Mouse (Mus musculus) intestine, postnatal 0 days (tissue): ENCODE measurements around the gene Mosmo. TPM values are rescaled to one million over a fixed set of nuclear protein-coding genes. Genes with fewer than 3 reads are reported as not detected.

ENCODE experiments used
- ATAC-seq: fragments of 200-750 bp; cut with Nextera tagmentation; 2 replicates; pipeline ENCODE4 v1.8.0; 2017; ENCODE audit warnings: mild to moderate bottlenecking, moderate TSS enrichment, moderate library complexity
- H3K27ac ChIP-seq: fragments of 300-500 bp; sonication (generic); 2 replicates; pipeline ENCODE4 v1.5.1; 2014; ENCODE audit warnings: mild to moderate bottlenecking, low read depth, low read length, moderate library complexity
- H3K27me3 ChIP-seq: fragments of 300-500 bp; sonication (generic); replicated peaks from 2 replicates; pipeline ENCODE4 v1.6.1; 2014; ENCODE audit warnings: low read length, mixed read lengths; ENCODE audit not compliant: control insufficient read depth, insufficient read depth
- H3K36me3 ChIP-seq: fragments of 300-500 bp; sonication (generic); 2 replicates; pipeline ENCODE4 v1.6.1; 2014; ENCODE audit warnings: mild to moderate bottlenecking, moderate library complexity; ENCODE audit not compliant: control insufficient read depth, insufficient read depth
- H3K4me1 ChIP-seq: fragments of 300-500 bp; sonication (generic); replicated peaks from 2 replicates; pipeline ENCODE4 v1.6.1; 2014; ENCODE audit warnings: antibody characterized with exemption, low read length, mixed read lengths; ENCODE audit not compliant: control insufficient read depth, insufficient read depth
- H3K4me2 ChIP-seq: fragments of 300-500 bp; sonication (generic); replicated peaks from 2 replicates; pipeline ENCODE4 v1.6.1; 2014; ENCODE audit warnings: low read depth, mild to moderate bottlenecking, moderate library complexity
- H3K4me3 ChIP-seq: fragments of 300-500 bp; sonication (generic); 2 replicates; pipeline ENCODE4 v1.5.1; 2014; ENCODE audit warnings: low read depth, low read length
- H3K9ac ChIP-seq: fragments of 300-500 bp; sonication (generic); 2 replicates; pipeline ENCODE4 v1.6.1; 2014; ENCODE audit warnings: mild to moderate bottlenecking, low read depth, low read length
- H3K9me3 ChIP-seq: fragments of 300-500 bp; sonication (generic); 2 replicates; pipeline ENCODE4 v1.6.1; 2016; ENCODE audit warnings: mixed run types; ENCODE audit not compliant: control insufficient read depth
- CTCF ChIP-seq: sonication (generic); IDR thresholded peaks from 2 replicates; pipeline ENCODE4 v1.5.1; 2016; ENCODE audit warnings: low read depth, mild to moderate bottlenecking, control low read depth, antibody characterized with exemption, moderate library complexity
- WGBS: fragments of 180-500 bp; shearing (Covaris S2); extraction: QIAGEN DNeasy Blood & Tissue Kit; methylation state at CpG from one replicate; pipeline ENCODE4 v1.1.7; 2014; 5-methylcytosine and 5-hydroxymethylcytosine counted together
- polyA plus RNA-seq: library from polyadenylated mRNA; unstranded; fragments of >200 nt; fragmentation: Nextera tagmentation; extraction: Ambion mirVana; gene quantifications from 2 replicates; pipeline ENCODE4 v1.2.1, GENCODE M21; 2015

Gene Mosmo
- polyA plus RNA-seq, 1 experiment from 2014 or later = 7.4 TPM

DNA sequence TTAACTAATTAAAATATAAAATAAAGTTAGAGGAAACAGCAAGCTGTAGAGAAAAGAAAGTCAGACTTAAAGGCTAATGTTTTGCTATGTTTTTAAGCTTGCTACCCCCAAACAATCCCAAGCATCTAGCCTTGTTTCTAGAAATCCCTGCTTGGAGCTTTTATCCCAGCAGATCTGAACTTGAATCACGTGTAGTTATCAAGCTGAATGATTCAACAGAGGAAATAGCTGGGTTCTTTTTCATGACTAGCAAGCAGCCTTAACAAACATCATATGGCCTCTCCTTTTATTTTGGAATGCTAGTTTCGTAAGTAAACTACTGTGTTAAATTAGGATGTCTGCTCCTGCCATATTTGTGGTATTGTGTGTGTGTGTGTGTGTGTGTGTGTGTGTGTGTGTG lies 39.8 kb downstream of the Mosmo start:
- WGBS = 62% methylated on average over 2 of the region's 2 CpGs
- H3K9me3 ChIP-seq = no peaks in the 10 kb centered on the region
- no peak for TF ChIP-seq CTCF
- ATAC-seq = no peak
- H3K4me2 ChIP-seq = no peak overlapping the region
- no peaks in the 10 kb centered on the region for H3K27me3 ChIP-seq
- no peaks in the 10 kb centered on the region for H3K36me3 ChIP-seq
- no peaks in the 10 kb centered on the region for H3K4me1 ChIP-seq
- no peak overlapping the region for H3K9ac ChIP-seq
- no peak overlapping the region for H3K4me3 ChIP-seq
- no peak overlapping the region for H3K27ac ChIP-seq

DNA sequence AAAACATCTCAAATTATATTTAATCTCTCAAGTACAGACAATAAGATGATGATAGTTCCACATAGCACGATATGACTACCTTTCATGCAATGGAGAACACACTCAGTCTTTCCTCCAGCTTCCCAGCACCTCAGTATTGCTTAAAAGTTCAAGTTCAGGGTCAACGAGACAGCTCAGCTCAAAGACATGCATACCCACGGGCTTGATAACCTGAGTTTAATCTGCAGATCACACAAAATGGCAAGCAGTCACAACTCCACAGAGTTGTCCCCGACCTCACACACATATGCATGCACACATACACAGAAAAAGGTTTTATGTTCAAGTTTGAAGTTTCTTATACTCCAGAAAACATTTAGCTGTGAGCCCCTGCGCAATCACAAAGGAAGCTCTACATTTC lies 43.6 kb downstream of the Mosmo start:
- H3K4me3 ChIP-seq = no peak overlapping the region
- no peak for TF ChIP-seq CTCF
- no peak overlapping the region for H3K4me2 ChIP-seq
- no peak overlapping the region for H3K9ac ChIP-seq
- no peaks in the 10 kb centered on the region for H3K27me3 ChIP-seq
- no peak for ATAC-seq
- H3K36me3 ChIP-seq = no peaks in the 10 kb centered on the region
- H3K4me1 ChIP-seq = no peaks in the 10 kb centered on the region
- H3K27ac ChIP-seq = no peak overlapping the region
- 89% methylated on average over 5 of the region's 5 CpGs for WGBS
- no peaks in the 10 kb centered on the region for H3K9me3 ChIP-seq

DNA sequence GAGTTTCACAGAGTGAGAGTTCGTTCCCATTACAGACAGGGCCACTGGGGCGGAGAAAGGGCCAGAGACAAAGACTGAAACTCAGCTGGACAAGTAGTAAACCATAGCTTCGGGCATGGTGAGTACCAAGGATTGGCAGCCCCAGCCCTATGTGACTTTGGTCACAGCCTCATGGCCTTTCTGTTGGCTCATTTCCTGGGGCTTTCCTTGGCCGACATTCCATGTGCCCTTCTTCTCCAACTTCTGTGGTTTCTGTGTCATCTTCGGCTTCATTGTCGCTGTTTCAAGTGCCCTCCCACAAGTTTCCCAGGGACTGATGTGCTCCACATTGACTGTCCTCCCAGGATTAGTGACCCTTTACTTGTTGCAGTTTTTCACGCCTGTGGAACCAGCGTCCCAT lies 44.0 kb downstream of the Mosmo start:
- Histone ChIP-seq H3K27me3 (no peaks in the 10 kb centered on the region), H3K9me3 (no peaks in the 10 kb centered on the region), H3K4me1 (no peaks in the 10 kb centered on the region), H3K4me3 (no peak overlapping the region), H3K36me3 (no peaks in the 10 kb centered on the region), H3K4me2 (no peak overlapping the region), H3K27ac (no peak overlapping the region; the same call in 1 of the 2 replicates), H3K9ac (no peak overlapping the region)
- WGBS = 90% methylated on average over 8 of the region's 8 CpGs
- no peak for ATAC-seq
- no peak for TF ChIP-seq CTCF

DNA sequence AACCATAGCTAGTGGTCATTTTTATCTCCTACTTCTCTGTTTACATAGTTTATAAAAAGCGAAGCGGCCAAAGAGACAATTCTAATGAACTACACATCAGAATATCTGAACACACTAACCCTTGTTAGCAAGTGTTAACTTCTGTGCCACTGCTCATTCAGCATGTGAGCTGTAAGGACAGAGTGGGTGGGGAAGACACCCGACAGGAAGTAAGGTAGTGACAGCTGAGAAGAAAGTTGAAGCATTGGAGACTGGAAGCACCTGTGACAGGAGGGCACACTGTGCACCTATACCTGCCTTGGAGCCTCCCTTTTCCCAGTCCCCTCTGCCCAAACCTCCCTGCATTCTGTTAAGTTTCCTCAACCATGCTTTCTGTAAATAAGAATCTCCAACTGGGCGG lies 44.6 kb downstream of the Mosmo start:
- Histone ChIP-seq H3K9ac (no peak overlapping the region), H3K4me2 (no peak overlapping the region), H3K36me3 (no peaks in the 10 kb centered on the region), H3K27me3 (no peaks in the 10 kb centered on the region), H3K9me3 (no peaks in the 10 kb centered on the region), H3K4me3 (no peak overlapping the region), H3K27ac (no peak overlapping the region), H3K4me1 (no peaks in the 10 kb centered on the region)
- 74% methylated on average over 4 of the region's 4 CpGs for WGBS
- ATAC-seq = no peak
- no peak for TF ChIP-seq CTCF

DNA sequence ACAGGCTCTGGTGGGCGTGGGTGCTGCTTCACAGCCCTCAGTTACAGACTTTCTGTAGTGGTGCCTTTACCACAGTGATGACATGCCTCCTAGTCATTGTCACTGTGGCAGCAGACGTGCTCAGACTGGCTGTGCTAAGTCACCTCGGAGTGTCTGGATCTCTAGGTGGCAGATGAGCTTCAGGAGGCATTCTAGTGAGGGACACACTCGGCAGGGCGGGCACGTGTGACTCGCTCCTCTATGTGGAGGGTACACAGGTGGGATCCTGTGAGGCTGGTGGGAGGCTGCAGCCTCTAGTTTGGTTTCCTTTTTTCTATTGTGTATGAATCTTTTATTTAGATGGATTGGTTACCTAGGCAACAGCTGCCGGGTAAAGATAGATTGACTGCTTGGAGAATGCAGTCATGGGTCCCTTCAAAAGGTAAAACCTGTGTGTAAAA lies 45.4 kb downstream of the Mosmo start:
- Histone ChIP-seq H3K9ac (no peak overlapping the region), H3K27ac (no peak overlapping the region), H3K36me3 (no peaks in the 10 kb centered on the region), H3K9me3 (no peaks in the 10 kb centered on the region), H3K27me3 (no peaks in the 10 kb centered on the region), H3K4me2 (no peak overlapping the region), H3K4me1 (no peaks in the 10 kb centered on the region), H3K4me3 (no peak overlapping the region)
- no peak for TF ChIP-seq CTCF
- no peak for ATAC-seq
- 78% methylated on average over 8 of the region's 8 CpGs for WGBS

DNA sequence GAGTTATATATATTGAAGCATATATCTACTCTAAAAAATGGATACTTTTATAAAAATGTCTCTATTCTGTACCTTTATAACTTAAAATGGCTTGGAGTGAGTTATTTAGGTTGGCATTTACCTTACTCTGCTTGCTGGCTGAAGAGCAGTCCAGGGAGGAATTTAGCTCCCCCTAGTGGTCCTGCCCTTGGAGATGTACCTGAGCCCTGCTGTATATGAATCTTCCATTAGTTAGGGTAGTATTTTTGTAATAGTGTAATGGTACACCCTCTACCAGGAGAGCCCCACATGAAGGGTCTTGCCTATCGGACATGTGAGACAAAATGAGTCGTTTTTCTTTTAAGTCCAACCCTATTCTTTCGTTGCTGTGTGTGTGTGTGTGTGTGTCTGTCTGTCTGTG lies 50.2 kb downstream of the Mosmo start:
- H3K4me2 ChIP-seq = no peak overlapping the region
- ATAC-seq = no peak

DNA sequence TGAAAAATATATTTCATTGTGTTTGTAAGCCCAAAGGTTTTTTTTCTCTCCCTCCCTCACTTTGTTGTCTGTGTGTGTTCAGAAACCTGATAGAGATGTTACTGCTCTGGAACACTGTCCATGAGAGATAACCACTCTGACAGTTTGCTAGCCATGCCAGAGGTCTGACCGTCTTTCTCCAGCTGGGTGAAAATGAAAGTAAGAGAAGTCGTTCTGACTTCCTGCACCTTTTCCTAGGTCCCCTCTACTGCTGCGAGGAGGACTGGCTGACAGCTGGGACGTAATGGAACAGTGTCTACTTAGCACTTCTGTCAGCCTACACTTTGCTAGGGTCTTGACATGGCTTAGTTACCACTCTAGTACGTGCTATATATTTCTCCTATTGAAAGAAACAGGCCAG lies 52.2 kb downstream of the Mosmo start:
- ATAC-seq = no peak
- no peak overlapping the region for H3K27ac ChIP-seq
- H3K9ac ChIP-seq = no peak overlapping the region
- no peaks in the 10 kb centered on the region for H3K4me1 ChIP-seq
- peak overlapping the region; percentile 31 for H3K4me2 ChIP-seq
- H3K36me3 ChIP-seq = 0 out of 2 replicates have a peak, but pooled peaks cover 8% of the 10 kb centered on the region
- H3K9me3 ChIP-seq = no peaks in the 10 kb centered on the region
- 45% methylated on average over 5 of the region's 5 CpGs for WGBS
- H3K4me3 ChIP-seq = no peak overlapping the region
- H3K27me3 ChIP-seq = no peaks in the 10 kb centered on the region
- no peak for TF ChIP-seq CTCF

More for the DNA sequence above, 50.2 kb downstream of the Mosmo start:
- Histone ChIP-seq H3K4me3 (no peak overlapping the region), H3K9me3 (no peaks in the 10 kb centered on the region), H3K27ac (no peak overlapping the region), H3K9ac (no peak overlapping the region), H3K27me3 (no peaks in the 10 kb centered on the region), H3K36me3 (0 out of 2 replicates have a peak, but pooled peaks cover 4% of the 10 kb centered on the region), H3K4me1 (no peaks in the 10 kb centered on the region)
- 93% methylated on average over 3 of the region's 3 CpGs for WGBS
- peak; percentile 79 for TF ChIP-seq CTCF
